Comparison of ENCODE assay signal across 9 mouse cellular contexts in the genomic region with DNA sequence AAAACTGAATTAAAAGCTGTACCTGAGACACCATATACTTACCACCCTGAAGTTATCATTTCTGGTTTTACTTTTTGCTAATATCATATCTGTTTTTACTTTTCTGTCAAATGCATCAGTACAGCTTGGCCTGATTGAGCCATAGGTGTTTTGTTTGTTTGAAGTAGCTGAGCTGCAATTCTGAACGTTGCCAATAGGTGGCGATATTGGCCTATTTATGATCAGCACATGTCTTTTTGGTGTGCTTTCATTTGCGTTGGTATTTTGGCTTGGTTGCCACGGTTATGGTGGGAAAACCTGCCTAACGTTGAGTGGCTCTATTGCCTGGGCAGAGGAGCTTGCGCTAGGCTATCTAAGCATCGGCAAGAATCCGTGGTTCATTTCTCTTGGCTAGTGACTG. TPM values are rescaled to one million over a fixed set of nuclear protein-coding genes. Genes with fewer than 3 reads are reported as not detected.
A peak's percentile ranks its signal among the peaks of the same experiment; 100 is the strongest.
DNase-seq lines count a peak whose midpoint lies in the region; ATAC-seq and TF ChIP-seq lines count a peak whose summit lies in the region.
"Had no signal": no experiment of that assay in that cellular context is flagged by ENCODE, and none has a peak within 500 bp of the region (broad histone marks: within the 10 kb centered on the region; RNA-seq: fewer than 3 reads in every experiment).

No protein-coding gene starts in this region.

- ATAC-seq in limb, embryonic 14.5 days (ENCODE audit: low FRiP score, low read depth) = 0 out of 2 replicates have a peak, but pooled peaks have one; percentile 4
- peak; percentile 37; the same call in 1 of the 2 replicates for ATAC-seq in stomach, embryonic 16.5 days (ENCODE audit: insufficient read depth, low FRiP score)

- H3K27ac ChIP-seq in limb, embryonic 14.5 days (replicated peaks; ENCODE audit: low read depth, low read length) = no peak overlapping the region
- no peak overlapping the region for H3K27ac ChIP-seq in stomach, embryonic 16.5 days (ENCODE audit: low read length)

- 0 out of 2 replicates have a peak, but pooled peaks cover 6% of the 10 kb centered on the region for H3K9me3 ChIP-seq in limb, embryonic 14.5 days (ENCODE audit: control insufficient read depth, low read length)
- 0 out of 2 replicates have a peak, but pooled peaks cover 7% of the 10 kb centered on the region for H3K9me3 ChIP-seq in stomach, embryonic 16.5 days (replicated peaks; ENCODE audit: control insufficient read depth, low read length)

- intact Hi-C loops in gastrocnemius, postnatal 14 days (cut with DNase I; ENCODE audit: low total_unique reads) = loop anchor here (5.0 kb wide), 2 partner anchors 65 to 85 kb away; no protein-coding TSS in a partner anchor

- TF ChIP-seq POLR2A in limb, embryonic 14.5 days (IDR thresholded peaks at IDR 0.05; ENCODE audit: borderline replicate concordance, extremely low read depth, insufficient read depth, insufficient read length) = no peak

- H3K27me3 ChIP-seq in limb, embryonic 14.5 days (ENCODE audit: control insufficient read depth, insufficient read depth, low read length) = no peaks in the 10 kb centered on the region
- no peaks in the 10 kb centered on the region for H3K27me3 ChIP-seq in stomach, embryonic 16.5 days (ENCODE audit: control insufficient read depth, insufficient read depth, low read length)

- DNase-seq in 416B (ENCODE audit: low read depth) (peak; percentile 94), R1 (ENCODE audit: low read depth, low spot score) (peak; percentile 87)
- peak; percentile 76 to 85 for DNase-seq in cerebellum, postnatal 36 days
- DNase-seq in gastrocnemius, postnatal 14 days = peak; percentile 38
- DNase-seq in kidney, adult 9 months = peak; percentile 79
- DNase-seq in limb, embryonic 14.5 days (ENCODE audit: low spot score) = peak; percentile 87
- peak; percentile 18 to 56 for DNase-seq in monocyte, adult 2 months (ENCODE audit: low read depth in 1 of 2, low spot score in 2 of 2)

- 0 out of 2 replicates have a peak, but pooled peaks cover 3% of the 10 kb centered on the region for H3K36me3 ChIP-seq in limb, embryonic 14.5 days (ENCODE audit: control insufficient read depth, insufficient read depth, low read length)
- H3K36me3 ChIP-seq in stomach, embryonic 16.5 days (ENCODE audit: control insufficient read depth, insufficient read depth, low read length) = no peaks in the 10 kb centered on the region

- WGBS in limb, embryonic 14.5 days = 9% methylated on average over 8 of the region's 8 CpGs
- WGBS in stomach, embryonic 16.5 days = 6% methylated on average over 8 of the region's 8 CpGs

- no peak overlapping the region for H3K4me2 ChIP-seq in limb, embryonic 14.5 days (replicated peaks; ENCODE audit: low read depth, low read length, severe bottlenecking)
- no peak overlapping the region for H3K4me2 ChIP-seq in stomach, embryonic 16.5 days (ENCODE audit: low read depth, low read length)

- no peak overlapping the region for H3K4me3 ChIP-seq in limb, embryonic 14.5 days (replicated peaks; ENCODE audit: low read length)
- no peak overlapping the region for H3K4me3 ChIP-seq in stomach, embryonic 16.5 days (replicated peaks; ENCODE audit: low read length)
- H3K4me3 ChIP-seq: erythroblast, embryonic 14.5 days had no signal

- H3K9ac ChIP-seq in limb, embryonic 14.5 days (ENCODE audit: low read depth, low read length, severe bottlenecking) = no peak overlapping the region
- peak overlapping the region; percentile 36; the same call in 1 of the 2 replicates for H3K9ac ChIP-seq in stomach, embryonic 16.5 days (ENCODE audit: low read length)

- no peaks in the 10 kb centered on the region for H3K4me1 ChIP-seq in limb, embryonic 14.5 days (ENCODE audit: control insufficient read depth, insufficient read depth, low read length)
- H3K4me1 ChIP-seq in stomach, embryonic 16.5 days (ENCODE audit: control insufficient read depth, insufficient read depth, low read length) = no peaks in the 10 kb centered on the region

RNA-seq across cellular contexts. Expression of a gene that starts 10.0 kb away (rescaled TPM):
- 10 to 100 TPM; 35.2 to 37.2 TPM for total RNA-seq in gastrocnemius, postnatal 14 days (2021)
- polyA plus RNA-seq in limb, embryonic 14.5 days (2012; rRNA removed) = 96.3 and 101 TPM in 2 replicates
- 171 and 191 TPM in 2 replicates for polyA plus RNA-seq in limb, embryonic 14.5 days (2014; fragmentation: Nextera tagmentation; extraction: Ambion mirVana)
- 129 and 138 TPM in 2 replicates for polyA plus RNA-seq in stomach, embryonic 16.5 days (2015; fragmentation: Nextera tagmentation; extraction: Ambion mirVana)

RNA-seq across cellular contexts. Expression of a gene that starts 37.6 kb away (rescaled TPM):
- not detected for total RNA-seq in gastrocnemius, postnatal 14 days (2021)
- polyA plus RNA-seq in limb, embryonic 14.5 days (2012; rRNA removed) = 4.5 and 4.9 TPM in 2 replicates
- 2.2 and 2.4 TPM in 2 replicates for polyA plus RNA-seq in limb, embryonic 14.5 days (2014; fragmentation: Nextera tagmentation; extraction: Ambion mirVana)
- polyA plus RNA-seq in stomach, embryonic 16.5 days (2015; fragmentation: Nextera tagmentation; extraction: Ambion mirVana) = 5.4 and 5.6 TPM in 2 replicates

Comparison
In these comparisons a context has a peak if more than half of its experiments do, and no peak if none do; other contexts are left out.
1. DNase-seq: peak in every context shown above with its lines; median percentile 94 in 416B; 87 in R1; 87 in limb, embryonic 14.5 days; 80 in cerebellum, postnatal 36 days; 79 in kidney, adult 9 months; 38 in gastrocnemius, postnatal 14 days; 37 in monocyte, adult 2 months.